Mouse (Mus musculus) heart, adult 9 months (tissue): ENCODE results near the gene Usp30.
A peak's percentile ranks its signal among the peaks of the same experiment; 100 is the strongest.

Source experiments
- DNase-seq, 2 experiments: peaks; one replicate each; pipeline ENCODE4 v3.0.0; 2022; ENCODE audit warnings: low spot score in 2 of 2

Usp30 gene

GRCm38 (mm10) chr5:114065161-114065560, at the start of gene Usp30:
Usp30 (plus strand) TSS chr5:114065461.
- DNase-seq = no peak

- no peak for DNase-seq
Observed at GRCm38 (mm10) chr5:114024390-114024789, 40.9 kb upstream of the Usp30 start.

GRCm38 (mm10) chr5:114024885-114025284, 40.4 kb upstream of the Usp30 start:
- DNase-seq = no peak

- no peak for DNase-seq
Observed at GRCm38 (mm10) chr5:114027217-114027944, 37.9 kb upstream of the Usp30 start.

- no peak for DNase-seq
Observed at GRCm38 (mm10) chr5:114028111-114028510, 37.1 kb upstream of the Usp30 start.

DNA sequence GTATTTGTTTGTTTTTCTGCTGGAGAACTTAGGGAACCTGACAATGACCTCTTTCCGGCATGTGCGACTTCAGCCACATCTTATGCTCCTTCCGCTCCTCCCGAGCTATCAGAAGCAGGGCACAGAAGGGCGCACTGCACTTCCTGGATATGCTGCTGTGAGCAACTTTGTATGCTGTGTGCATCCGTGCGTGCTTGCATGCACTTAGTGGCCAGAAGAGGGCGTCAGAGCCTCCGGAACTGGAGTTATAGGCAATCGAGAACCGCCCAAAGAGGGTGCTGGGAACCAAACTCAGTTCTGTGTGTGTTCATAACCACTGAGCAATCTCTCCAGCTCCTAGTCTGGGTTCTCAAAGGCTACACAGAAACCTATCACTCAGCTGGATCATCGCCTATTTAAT, 34.6 kb upstream of the Usp30 start:
- DNase-seq = no peak

DNA sequence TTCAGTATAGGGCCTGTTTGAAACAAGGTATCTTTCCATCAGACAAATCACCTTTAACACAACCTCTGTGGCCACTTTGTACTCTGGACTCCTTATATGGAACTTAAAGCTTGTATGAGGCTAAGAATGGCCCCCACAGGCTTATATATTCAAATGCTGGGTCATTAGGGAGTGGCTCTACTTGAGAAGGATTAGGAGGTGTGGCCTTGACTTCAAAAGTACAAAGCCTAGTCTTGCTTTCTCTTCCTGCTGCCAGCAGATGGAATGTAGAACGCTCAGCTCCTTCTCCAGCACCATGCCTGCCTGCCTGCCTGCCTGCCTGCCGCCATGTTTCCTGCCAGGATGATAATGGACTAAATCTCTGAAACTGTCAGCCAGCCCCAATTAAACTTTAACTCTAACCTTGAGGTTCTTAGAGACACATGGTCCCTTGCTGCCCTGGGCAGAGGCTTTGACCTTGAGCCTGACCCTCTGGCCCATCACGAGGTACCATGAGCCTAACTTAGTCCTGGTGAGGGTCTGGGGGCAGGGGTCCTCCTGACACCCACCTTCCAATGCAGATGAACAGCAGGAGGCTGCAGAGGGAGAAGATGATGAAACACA, 33.0 kb upstream of the Usp30 start:
- no peak for DNase-seq

DNA sequence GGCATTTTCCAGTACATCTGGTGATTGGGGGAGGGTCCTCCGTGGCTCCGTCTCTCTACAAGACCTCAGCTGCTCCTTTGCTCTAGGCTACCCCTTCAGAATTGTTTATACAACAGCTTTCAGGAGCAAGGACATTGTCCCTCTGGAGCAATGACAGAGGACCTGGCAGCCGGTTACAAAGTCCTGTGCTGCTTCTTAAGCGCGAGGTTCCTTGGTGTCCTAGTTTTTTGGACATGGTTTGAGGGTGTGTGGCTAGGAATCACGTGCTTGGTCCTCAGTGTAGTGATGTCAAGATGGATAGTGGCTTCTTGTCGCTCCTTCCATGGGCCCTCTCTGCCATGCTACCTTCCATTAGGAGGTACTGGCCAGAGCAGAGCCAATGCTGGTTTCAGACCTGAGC, 30.9 kb upstream of the Usp30 start:
- no peak for DNase-seq

GRCm38 (mm10) chr5:114035111-114035510, 30.1 kb upstream of the Usp30 start:
- DNase-seq = no peak

DNA sequence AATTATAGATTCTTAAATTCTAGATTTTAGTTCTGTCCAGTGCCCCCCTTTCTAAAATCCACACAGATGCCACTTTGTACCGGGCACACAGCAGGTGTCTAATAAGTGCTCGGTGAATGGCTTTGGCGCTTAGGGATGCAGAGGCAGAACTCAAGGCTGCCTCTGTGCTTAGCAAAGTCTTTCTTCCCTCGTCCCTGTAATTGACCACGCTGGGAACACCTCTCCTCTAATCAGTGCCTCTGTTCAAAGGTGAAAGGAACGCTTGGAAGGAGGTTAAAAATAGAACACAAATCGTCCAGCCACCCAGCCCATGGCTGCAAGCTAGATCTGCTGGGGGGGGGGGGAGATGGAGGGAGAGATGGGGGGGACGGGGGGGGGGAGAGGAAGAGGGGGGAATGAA, 24.8 kb upstream of the Usp30 start:
- no peak for DNase-seq

DNA sequence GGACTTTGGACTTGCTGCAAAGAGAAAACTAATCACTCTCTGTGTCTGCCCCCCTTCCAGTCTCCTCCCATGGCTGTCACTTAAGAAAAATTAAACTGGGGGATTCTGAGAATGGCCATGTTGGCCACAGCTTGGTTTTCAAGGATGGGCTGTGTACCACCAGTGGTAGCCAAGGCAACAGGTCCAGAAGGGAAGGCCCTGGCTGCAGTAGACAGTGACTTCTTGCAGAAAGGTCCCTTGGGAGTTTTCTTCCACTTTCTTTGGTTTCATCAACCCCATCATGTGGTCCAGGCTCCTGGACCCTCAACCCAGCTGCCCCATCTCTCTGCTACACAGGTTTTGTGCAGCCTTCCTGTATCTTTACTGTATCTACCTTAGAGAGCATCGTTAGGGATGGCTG, 24.4 kb upstream of the Usp30 start:
- DNase-seq = no peak

GRCm38 (mm10) chr5:114041327-114041930, 23.8 kb upstream of the Usp30 start:
- no peak for DNase-seq

DNA sequence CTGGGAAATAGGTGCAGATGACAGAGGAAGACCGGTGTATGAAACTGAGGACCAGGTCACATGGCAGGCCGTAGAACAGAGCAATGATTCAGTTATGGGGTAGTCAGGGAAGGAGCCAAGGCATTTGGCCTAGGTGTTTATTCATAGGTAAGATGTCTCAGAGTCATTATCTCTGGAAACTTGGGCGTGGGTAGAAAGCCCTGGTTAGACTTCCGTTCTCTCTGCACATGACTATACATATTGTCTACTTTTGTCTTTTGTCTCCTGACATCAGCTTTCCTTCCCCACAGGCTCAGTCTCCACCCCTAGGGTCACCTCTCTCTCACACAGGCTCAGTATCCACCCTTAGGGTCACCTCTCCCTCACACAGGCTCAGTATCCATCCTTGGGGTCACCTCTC, 21.5 kb upstream of the Usp30 start:
- no peak for DNase-seq

DNA sequence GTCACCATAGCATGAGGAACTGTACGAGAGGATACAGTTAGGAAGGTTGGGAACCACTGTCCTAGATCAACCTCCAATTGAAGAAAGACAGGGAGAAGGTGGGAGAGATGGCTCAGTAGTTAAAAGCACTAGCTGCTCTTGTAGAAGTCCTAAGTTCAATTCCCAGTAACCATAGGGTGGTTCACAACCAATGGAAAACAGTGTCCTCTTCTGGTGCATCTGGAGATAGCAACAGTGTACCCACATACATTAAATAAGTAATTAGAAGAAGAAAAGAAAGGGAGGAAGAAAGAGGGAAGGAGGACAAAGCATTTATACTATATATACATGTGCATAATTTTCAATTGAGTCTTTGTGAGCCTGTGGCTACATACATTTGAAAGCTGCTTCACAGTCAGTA, 20.1 kb upstream of the Usp30 start:
- no peak for DNase-seq

- no peak for DNase-seq
Observed at GRCm38 (mm10) chr5:114046151-114046550, 19.1 kb upstream of the Usp30 start.

DNA sequence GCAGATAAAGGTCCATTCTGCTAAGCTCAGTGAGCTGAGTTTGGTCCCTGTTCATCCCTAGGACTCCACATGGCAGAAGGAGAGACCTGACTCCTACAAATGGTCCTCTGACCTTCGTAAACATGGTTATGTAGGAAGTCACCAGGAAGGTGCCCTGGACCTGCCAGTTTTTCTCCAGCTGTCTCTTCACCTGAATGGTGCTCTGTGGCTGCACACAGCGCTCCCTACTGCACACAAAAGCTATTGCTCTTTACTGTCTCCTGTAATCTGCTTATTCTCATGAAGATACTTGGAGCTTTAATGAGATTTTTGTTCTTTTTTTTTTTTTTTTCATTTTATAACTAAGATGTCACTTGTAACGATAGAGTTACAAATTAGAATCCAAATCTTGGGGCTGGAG, 18.7 kb upstream of the Usp30 start:
- no peak for DNase-seq

- no peak for DNase-seq
Observed at GRCm38 (mm10) chr5:114047182-114047581, 18.1 kb upstream of the Usp30 start.

DNA sequence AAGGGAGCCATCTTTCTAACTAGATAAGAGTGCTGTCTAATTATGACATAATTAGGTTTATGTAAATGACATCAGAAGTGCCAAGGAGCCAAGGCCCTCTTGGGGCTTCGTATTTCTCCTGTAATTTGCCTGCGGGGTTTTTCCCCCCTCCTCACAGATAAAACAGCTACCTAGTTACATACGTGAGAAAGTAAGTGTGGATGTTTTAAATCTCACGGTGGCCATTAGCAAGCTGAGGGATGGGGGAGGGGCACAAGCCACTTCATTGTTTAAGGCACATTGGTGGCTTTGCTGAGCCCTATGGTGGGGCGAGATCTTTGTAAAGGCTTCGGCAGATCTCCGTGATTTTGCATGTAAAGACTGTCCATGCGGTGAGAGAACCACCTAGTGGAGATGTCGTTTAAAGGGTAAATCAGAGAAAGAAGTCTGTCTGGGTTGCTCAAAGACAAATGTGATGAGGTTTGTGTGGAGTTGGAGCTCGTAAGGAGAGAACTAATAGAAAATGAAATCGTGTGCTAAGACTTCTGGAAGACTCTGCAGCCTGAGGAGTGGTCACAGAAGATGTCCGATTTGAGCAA, 16.4 kb upstream of the Usp30 start:
- DNase-seq = no peak

DNA sequence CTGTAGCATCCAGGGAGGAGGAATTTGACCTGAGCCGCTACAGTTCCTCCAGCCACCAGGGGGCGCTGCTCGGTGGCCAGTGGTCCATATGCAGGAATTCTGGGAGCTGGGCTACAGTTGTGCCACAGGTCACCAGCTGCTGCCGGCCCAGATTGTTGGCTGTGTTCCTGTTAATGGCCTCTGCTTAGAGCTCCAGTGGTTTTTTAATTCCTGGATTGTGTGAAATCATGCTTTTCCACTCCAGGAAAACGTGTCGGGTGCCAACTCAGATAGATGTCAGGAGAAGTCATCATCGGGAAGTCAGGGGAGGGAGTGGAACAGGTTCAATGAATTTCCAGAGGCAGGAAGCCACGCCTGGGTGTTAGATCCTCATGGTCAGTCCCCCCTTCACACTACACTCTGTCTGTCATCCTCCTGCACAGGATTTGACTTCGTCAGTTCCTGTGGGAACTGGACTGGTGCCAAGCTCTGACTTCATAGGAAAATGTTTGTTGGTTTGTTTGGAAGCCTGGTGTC, 13.0 kb upstream of the Usp30 start:
- DNase-seq = peak; percentile 84 to 89

DNA sequence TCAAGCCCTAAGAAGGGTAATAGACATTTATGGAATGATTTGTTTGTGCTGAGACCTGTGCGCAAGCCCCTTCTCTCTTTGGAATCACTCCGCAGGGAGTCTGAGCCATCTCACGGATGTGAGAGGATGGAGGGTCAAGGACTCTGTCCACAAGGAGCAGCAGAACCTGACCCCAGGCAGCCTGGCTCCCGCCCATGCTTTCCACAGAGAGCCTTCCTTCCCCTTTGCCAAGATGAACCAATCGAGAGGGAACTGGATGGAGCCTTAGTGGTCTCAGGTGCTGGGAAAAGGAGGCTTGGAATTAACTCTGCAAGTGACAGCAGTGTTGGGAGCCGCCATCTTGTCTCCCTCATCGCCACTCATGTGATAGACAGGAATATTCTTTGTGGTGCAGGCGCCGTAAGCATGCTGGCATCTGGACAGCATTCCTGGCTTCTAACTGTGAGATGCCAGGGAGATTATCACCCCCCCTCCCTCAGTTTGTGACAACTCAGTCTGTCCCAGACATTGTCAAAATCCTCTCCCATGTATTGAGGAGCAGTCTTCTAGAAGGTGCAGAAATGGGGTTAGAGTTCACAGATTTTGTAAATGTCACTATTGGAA, 8.0 kb upstream of the Usp30 start:
- no peak for DNase-seq

DNA sequence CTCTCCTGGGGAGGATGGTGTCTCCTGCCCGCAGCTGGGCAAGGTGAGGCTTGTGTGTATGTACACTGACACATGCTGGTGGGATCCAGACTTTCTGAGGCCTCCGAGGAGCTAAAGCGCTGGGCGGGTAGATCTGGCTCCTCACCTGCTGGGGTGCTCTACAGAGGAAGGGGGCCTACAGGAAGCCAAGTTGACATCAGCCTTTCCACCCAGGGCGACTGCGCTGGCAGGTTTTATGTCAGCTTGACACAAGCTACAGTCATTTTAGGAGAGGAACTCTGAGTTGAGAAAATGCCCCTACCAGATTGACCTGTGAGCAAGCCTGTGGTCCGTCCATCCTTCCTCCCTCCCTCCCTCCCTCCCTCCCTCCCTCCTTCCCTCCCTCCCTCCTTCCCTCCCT, 3.6 kb upstream of the Usp30 start:
- no peak for DNase-seq

- DNase-seq = no peak
Observed at GRCm38 (mm10) chr5:114063958-114064357, 1.3 kb upstream of the Usp30 start.
